Mouse (Mus musculus) left cerebral cortex, adult 18-20 months (tissue): ENCODE measurements at regions not wholly inside any gene's neighbourhood (a gene's known extent, or its start where the extent isn't known, plus 50 kb on each side); places are given as distances from the start of the nearest gene placed in this dataset.

Experiments used
- DNase-seq, 2 experiments: peaks; one replicate each; pipeline ENCODE4 v3.0.0; 2021 to 2022; ENCODE audit warnings: low spot score in 2 of 2, mixed read lengths in 1 of 2

GRCm38 (mm10) chr10:122515698-122516097 is 67.4 kb downstream of the Avpr1a start:
- DNase-seq, result no peak

GRCm38 (mm10) chr10:122519274-122519790 is 71.0 kb downstream of the Avpr1a start:
- no peak for DNase-seq

GRCm38 (mm10) chr10:122519981-122520380 is 71.7 kb downstream of the Avpr1a start:
- no peak for DNase-seq

GRCm38 (mm10) chr10:122522631-122523030 is 74.3 kb downstream of the Avpr1a start:
- no peak for DNase-seq

- DNase-seq, result no peak
Observed at GRCm38 (mm10) chr10:122525360-122525759, 77.1 kb downstream of the Avpr1a start.

- no peak for DNase-seq
Observed at GRCm38 (mm10) chr10:122525807-122526206, 77.5 kb downstream of the Avpr1a start.

- no peak for DNase-seq
Observed at GRCm38 (mm10) chr10:122528222-122528621, 79.9 kb downstream of the Avpr1a start.

GRCm38 (mm10) chr10:122528973-122529703 is 80.8 kb downstream of the Avpr1a start:
- DNase-seq, result peak in 1 of 2 experiments; percentile 33

GRCm38 (mm10) chr10:122534714-122535113 is 86.4 kb downstream of the Avpr1a start:
- DNase-seq, result no peak

- DNase-seq, result no peak
Observed at GRCm38 (mm10) chr10:122535137-122535536, 86.8 kb downstream of the Avpr1a start.

GRCm38 (mm10) chr10:122539655-122540054 is 91.4 kb downstream of the Avpr1a start:
- DNase-seq, result no peak

GRCm38 (mm10) chr10:122542573-122542972 is 94.3 kb downstream of the Avpr1a start:
- DNase-seq, result no peak

GRCm38 (mm10) chr10:122544096-122544720 is 95.9 kb downstream of the Avpr1a start:
- DNase-seq, result peak; percentile 66 to 77

GRCm38 (mm10) chr10:122545029-122545428 is 96.7 kb downstream of the Avpr1a start:
- no peak for DNase-seq

- no peak for DNase-seq
Observed at GRCm38 (mm10) chr10:122551586-122551985, 103.3 kb downstream of the Avpr1a start.

- DNase-seq, result peak; percentile 62 to 69
Observed at GRCm38 (mm10) chr10:122553124-122553822, 105.0 kb downstream of the Avpr1a start.

GRCm38 (mm10) chr10:122553851-122554250 is 105.6 kb downstream of the Avpr1a start:
- DNase-seq, result no peak

- no peak for DNase-seq
Observed at GRCm38 (mm10) chr10:122558660-122559059, 110.4 kb downstream of the Avpr1a start.

GRCm38 (mm10) chr10:122560001-122560695 is 111.8 kb downstream of the Avpr1a start:
- no peak for DNase-seq

- no peak for DNase-seq
Observed at GRCm38 (mm10) chr10:122561924-122562323, 113.6 kb downstream of the Avpr1a start.

- DNase-seq, result no peak
Observed at GRCm38 (mm10) chr10:122562542-122562941, 114.2 kb downstream of the Avpr1a start.
